Mouse (Mus musculus): Measurements from ENCODE around the gene Map3k7.

GRCm38 (mm10) chr4:31975260-31975950, 11.5 kb downstream of the Map3k7 start:
- TF ChIP-seq CTCF (IDR thresholded peaks at IDR 0.05; ENCODE audit: low read depth), result no peak
- no peak for TF ChIP-seq EP300 (IDR thresholded peaks at IDR 0.05; ENCODE audit: low read depth)

All from liver, embryonic 14.5 days (tissue).